Mouse (Mus musculus) skeletal muscle tissue, adult 2 months (tissue): ENCODE measurements at regions not wholly inside any gene's neighbourhood (a gene's known extent, or its start where the extent isn't known, plus 50 kb on each side); places are given as distances from the start of the nearest gene placed in this dataset.

Experiments
- DNase-seq: peaks from one replicate; pipeline ENCODE4 v3.0.0-alpha.2; 2012; ENCODE audit warnings: low read depth, low spot score

DNA sequence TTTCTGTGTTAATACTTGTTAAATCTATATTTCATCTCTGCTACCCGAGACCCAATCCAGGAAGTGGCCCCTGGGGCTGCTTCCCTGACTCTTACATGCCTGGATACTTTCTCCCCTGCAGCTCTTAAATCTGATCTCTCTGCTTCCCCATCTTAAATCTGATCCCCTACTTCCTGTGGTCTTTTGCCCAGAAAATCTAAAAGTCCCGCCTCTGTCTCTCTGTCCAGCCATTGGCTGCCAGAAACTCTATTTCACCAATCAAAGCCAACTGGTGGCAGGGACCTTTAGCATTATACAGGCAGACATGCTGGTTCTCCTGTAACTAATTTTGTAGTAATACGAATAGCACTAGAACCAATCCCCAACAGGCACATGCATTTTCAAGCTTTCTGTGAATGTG lies 59.0 kb upstream of the Ccdc91 start:
- DNase-seq, result no peak

DNA sequence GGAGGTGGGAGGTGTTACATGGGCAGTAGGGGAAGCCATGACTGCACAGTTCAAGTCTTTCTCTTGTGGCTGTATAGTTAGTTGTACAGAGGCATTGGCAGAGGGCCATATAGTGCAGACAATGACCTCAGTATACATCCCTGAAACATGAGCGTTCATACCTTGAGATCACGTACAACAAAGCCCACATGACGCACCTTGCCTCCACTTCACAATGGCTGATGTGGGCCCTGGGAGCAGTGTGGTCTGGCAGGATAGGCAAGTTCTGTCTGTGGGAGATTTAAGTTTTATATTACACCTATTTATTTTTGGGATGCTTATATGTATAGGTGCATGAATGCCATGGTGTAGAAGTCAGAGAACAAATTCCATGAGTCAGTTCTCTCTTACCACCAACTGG lies 61.9 kb upstream of the Ccdc91 start:
- no peak for DNase-seq

DNA sequence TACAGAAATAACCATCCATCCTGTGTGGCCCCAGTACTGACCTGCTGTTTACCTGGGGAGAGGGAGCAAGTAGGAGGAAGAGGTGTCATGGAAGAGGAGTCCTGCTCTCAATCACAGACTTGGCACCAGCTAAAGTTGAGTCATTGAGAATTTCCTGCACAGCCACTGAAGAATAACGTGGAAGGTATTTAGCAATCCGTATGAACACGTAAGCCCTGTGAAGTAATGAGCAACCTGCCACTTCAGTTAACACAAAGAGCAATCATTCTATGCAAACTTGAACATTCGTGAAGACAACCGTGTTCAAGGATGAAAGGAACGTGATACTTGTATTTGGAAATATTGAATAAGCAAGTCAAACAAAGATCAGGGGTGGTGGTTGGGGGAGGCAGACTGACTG lies 77.6 kb upstream of the Ccdc91 start:
- DNase-seq, result no peak

DNA sequence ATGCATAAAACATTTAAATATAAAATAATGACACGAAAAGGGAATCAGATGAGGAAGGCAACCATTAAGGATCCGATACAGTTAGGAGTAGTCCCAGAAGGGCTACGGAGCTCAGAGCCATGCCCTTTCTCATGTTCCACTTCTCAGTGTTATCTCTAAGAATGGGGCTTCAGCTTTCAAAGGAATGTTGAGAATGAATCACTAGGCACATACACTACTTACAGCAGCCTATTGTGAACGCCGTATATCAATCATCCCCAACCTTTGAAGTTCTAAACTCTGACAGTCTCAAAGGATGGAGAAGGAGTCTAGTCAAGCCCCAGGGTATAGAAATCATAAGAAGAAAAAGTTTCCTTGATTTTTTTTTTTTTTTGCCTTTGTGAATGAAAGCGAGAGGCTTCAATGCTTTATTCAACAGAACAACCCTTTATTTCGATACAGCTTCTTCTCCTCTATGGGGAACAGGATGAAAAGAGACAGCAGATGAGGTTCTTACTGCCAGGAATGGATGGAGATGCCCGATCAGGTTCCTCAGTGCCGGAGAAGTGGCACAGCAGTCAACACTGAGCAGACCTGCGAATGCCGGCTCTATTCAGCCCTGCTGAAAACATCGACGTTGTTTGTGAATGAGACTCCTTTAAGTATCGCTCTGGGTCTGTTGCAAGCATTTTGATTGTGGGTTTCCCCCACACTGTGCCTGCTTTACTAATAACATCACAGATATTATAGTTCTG lies 84.0 kb upstream of the Ccdc91 start:
- DNase-seq, result no peak

DNA sequence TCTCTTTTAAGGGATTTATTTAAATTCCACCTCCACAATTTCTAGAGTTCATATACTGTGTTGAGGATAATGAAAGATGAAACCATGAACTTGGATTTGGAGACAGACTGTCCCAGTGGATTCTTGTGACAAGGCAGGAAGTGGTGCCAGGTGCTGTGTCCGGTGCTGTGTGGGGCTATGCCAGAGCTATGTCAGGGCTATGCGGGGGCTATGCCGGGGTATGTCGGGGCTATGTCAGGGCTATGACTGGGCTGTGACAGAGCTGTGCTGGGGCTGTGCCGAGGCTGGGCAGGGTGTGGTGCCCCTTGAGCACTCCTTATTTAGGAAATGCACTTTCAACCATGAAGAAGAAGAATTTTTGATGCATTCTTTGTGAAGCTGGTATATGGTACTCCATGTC lies 85.1 kb upstream of the Ccdc91 start:
- no peak for DNase-seq

DNA sequence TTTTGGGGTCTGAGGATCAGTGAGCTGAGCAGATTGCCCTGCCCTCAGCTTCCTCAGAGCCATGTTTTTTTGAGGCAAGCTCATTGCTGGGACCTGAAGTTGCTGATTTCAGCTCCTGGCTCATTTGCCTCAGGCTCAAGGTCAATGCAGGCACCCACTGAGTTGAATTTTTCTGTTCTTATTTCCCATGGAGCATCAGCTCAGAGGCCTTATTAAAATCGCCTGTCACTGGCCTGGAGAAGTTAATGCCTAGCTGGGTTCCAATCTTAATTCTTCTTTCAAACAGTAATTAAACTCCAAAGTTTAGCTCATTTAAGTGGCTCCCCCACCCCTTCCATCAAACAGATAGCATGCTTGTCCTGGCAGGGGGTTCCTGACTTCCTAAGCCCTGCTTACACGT lies 86.9 kb upstream of the Ccdc91 start:
- DNase-seq, result no peak

DNA sequence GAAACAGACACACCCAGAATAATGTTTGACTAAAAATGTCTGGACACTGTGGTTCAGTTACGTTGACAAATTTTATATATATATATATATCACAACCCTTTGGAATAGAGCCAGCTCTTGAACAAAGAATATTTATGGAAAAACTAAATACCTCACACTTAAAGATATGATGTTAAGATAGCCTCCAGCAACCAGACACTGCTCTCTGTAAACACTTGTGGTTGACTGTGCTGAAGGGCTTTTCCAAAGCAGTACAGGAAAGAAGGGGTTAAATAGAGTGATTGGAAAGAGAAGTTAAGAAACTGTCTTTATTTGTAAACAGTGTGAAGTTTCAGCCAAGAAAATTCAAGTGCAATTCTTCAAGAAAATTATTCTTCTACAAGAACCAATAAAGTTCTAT lies 90.0 kb upstream of the Ccdc91 start:
- no peak for DNase-seq

DNA sequence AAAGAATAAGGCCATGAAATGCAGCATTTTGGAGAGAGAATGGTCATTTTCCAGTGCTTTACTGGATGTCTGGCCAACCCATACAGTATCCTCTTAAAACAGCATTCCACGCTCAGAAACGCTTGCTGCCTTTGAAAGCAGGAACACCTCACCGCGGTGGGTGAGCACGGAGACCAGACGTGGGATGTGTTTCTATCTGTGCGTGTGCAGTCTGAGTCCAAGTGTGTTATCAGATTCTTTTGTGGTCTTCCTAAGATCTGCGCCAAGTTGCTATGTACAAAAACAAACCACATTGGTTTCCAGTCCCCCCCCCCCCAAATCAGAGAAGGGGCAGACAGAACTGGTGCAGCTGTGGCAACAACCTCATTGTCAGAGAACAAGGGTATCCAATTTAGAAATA lies 95.1 kb upstream of the Ccdc91 start:
- no peak for DNase-seq

DNA sequence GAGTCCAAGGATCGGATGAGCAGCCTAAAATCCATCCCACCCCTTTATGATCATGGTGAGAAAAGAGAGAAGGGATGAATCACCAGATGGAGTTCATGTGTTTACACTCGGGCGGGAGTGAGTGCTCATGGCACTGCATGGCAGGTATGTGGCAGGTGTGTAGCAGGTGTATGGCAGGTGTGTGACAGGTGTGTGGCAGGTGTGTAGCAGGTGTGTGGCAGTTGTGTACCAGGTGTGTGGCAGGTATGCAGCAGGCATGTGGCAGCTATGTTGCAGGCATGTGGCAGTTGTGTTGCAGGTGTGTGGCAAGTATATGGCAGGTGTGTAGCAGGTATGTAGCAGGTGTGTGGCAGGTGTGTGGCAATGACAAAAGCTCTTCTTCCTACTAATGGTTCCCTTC lies 97.9 kb upstream of the Ccdc91 start:
- no peak for DNase-seq

DNA sequence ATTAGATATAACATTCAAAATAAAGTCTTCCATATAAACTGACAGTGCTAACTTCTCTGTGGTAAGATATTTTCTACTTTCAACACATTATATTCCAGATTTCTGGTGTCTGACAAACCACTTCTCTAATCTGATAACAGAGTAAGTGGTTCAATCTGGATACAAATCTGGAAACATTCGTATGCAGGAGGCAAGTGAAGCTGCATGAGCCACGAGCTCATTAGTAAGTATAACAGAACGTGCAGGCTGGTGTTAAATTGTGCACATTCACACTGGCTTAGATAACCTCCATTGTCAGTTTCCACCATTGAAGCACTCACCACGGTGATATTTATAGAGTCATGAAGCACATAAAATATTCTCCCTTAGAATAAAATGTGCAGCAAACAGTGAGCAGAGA lies 103.9 kb upstream of the Ccdc91 start:
- DNase-seq, result no peak

DNA sequence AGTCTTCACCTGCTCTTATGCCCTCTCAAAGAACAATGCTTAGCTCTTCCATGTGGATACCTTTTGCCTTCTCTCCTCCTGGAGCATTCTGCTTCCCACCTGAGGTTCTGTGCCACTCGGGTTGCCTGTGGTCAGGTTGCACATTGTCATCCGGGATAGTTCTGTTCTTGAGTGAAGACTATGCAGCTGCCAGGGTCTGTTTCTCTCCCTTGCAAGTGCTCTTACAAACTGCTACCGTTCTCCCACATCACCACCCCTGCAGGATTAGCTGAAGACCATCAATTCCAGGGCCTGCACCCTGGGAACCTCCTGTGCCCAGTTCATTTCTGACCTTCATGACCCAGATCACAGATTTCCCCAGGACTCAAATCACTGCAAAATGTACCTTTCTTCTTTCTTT lies 104.3 kb upstream of the Ccdc91 start:
- DNase-seq, result no peak

DNA sequence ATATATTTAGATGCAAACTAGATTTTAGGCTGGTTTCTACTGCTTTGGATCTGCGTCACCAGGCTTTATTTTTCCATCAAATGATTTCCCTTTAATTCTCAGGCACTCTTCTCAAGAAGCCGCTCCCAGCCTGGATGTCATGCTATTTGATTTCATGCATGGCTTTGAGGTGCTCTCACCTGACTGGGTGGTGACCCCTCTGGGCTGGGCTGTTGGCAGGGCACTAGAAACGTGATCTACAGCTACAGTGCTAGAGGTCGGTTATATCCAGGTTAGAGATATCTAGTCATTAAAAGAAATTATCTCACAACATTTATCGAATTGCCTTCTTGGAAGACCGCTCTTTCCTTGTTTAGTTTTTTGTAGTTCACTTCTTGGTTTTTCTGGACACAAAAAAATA lies 98.9 kb upstream of the Pthlh start:
- no peak for DNase-seq

DNA sequence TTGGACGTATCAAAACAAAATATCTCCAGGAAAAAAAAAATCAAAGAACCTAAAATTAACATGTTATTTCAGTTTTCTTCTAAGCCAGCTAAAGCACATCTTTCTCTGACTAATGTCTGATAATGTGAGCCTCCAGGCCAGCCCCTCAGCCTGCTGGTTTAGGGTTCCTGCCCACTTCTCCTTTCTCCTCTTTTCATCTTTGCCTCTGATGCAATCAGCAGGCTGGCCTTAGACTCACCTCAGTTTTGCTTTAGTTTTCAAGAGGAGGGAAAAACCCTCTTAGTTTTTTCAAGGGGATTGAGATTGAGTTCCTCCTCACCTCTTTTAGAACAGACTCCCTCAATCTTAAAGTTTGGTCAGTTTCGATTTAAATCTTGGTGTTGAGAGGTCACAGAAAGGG lies 93.0 kb upstream of the Pthlh start:
- DNase-seq, result no peak

DNA sequence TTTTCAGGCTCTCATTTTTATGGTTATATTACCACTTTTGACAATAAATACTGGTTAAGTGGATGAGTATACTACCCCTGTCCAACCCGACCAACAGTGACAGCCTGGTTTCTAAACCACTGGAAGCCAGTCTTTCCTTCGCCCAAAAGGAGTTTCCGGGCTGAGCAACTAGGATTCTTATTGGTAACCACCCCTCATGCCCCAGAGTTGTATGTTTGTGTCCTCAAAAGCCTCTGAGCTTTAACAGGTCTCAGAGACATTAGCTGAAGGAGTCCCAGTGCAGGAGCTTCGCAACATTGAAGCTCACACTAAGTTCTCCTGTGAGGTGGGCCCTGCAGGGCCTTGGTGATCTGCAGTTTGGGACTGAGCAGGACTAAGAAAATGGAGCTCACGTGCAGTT lies 92.6 kb upstream of the Pthlh start:
- no peak for DNase-seq

DNA sequence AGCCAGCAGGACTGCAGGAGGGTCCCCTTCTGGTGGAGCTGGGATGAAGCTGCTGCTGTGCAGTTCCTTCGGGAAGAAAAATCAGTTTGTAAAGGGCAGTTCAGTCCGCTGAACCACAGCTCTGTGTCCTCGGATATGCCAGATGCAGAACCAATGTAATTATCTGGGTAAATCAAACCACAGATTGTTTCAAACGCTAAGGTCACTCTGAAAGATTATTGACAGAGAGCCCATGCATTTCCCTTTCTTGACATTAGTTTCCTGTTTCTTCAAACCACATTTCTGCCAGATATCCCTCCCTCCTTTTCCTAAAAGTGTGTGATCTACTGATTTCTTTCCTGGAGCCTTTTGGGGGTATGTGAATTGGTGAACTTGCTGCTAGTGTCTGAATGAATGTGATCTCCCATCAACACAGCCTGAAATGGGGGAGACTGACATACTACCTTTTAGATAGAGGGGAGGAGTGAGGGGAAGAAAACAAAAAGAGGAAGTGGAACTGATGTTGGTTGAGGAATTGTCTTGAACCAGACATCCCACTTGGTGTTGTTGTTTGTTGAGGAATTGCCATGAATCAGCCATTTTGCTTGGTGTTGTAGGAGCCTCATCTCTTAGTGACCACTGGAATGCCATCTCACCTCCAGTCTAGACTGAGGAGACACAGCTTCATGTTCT lies 85.7 kb upstream of the Pthlh start:
- no peak for DNase-seq

DNA sequence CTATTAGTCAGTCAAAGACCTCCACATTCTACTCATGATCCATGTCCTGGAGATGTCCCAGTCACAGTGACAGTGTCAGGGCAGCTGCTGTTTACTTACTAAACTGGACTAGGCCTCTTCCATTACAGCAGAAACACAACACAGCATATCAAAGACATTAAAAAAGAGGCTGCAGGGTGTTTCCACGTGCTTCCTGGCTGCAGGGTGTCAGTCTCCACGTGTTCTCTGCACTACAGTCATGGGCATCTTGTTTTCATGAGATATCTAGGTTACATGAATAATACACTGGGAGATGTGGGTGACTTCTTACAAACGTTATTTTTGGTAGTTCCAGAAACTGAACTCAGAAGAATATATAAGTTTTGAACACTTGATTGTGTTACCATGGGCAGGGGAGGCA lies 84.6 kb upstream of the Pthlh start:
- no peak for DNase-seq

DNA sequence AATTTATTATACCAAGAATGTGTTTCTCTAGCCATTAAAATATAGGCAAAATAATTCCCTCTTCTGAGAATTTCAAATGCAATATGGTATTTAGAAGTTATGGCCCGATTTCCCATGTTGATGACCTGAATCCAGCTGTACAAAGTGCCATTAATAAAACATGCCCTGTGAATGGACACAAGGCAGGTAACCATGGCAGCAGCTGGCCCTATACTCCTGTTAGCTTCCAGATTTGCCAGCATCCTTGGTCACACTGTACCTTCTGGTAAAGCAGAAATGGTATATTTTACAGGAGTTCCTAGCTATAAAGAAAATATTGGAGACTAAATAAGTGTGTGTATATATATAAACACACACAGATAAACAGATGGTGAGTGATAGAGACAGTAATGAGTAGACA lies 77.1 kb upstream of the Pthlh start:
- DNase-seq, result no peak

DNA sequence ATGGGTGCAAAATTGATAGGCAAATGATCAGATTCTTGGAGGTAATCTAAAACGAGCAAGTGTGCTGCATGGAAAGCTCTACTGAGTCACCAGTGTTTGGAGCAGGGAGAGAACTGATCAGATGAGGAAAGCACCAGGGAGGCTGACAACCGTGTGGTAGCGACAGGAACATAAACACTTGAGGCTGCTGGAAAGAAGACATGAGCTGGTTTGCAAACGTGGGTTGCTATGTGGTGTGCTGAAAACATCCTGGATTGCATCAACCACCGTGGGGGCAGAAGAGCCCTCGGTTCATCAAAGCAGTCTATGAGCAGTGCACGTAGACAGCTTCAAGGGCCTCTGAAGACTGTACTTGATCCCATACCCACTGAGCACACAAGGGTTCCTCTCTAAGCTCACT lies 69.0 kb upstream of the Pthlh start:
- no peak for DNase-seq

DNA sequence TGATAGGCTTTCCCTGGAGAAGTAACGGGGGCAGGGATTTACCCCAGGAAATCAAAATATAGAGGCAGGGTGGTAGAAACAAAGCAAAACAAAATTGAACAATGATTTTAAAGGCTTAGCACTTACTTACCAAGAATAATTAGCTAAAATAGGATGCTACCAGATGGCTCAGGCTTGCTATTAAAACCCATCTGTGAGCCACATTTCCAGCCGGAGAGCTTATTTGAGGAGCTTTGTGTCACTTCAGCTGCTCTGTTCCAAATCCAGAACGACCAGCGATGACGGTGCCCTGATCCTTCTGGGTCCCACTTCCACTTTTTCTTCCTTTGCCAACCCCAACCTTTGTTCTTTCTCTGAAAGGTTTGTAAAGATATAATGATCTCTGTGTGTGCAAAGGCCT lies 65.2 kb upstream of the Pthlh start:
- no peak for DNase-seq

DNA sequence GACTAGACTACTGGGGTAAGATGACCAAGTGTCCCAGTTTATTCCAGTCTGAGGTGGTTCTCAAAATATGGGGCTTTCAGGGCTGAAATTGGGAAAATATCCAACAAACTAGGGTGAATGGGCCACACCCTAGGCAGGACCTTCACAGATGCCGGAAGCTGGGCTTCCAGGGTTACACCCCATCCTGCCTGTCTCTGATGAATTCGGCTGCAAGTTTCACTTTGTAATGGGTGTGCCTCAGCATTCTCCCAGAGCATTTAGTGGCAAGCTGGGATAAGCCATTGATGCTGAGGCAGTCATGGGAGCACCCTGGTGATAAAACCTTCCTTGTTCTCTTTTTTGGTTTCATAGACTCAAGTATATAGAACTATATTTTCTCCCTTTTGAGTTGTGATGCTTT lies 60.4 kb upstream of the Pthlh start:
- peak; percentile 23 for DNase-seq

DNA sequence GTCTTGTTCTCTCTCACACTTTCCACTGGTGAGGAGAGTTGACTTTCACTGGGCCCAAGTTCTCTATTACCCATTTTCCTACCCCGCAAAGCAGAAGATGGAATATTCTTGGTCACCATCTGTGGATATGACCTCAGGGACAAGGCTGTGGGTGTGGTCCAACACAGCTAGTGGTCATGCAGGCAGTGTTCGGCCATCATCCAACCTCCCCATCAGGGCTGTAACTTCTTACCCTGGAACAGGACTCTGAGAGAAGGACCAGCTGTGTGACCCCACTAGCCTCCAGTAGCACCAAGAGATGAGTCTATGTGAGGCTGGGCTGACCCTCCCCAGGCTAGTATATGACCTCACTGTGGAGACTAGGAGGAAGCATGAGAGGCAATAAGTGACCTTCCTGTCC lies 54.1 kb upstream of the Pthlh start:
- DNase-seq, result peak; percentile 63

DNA sequence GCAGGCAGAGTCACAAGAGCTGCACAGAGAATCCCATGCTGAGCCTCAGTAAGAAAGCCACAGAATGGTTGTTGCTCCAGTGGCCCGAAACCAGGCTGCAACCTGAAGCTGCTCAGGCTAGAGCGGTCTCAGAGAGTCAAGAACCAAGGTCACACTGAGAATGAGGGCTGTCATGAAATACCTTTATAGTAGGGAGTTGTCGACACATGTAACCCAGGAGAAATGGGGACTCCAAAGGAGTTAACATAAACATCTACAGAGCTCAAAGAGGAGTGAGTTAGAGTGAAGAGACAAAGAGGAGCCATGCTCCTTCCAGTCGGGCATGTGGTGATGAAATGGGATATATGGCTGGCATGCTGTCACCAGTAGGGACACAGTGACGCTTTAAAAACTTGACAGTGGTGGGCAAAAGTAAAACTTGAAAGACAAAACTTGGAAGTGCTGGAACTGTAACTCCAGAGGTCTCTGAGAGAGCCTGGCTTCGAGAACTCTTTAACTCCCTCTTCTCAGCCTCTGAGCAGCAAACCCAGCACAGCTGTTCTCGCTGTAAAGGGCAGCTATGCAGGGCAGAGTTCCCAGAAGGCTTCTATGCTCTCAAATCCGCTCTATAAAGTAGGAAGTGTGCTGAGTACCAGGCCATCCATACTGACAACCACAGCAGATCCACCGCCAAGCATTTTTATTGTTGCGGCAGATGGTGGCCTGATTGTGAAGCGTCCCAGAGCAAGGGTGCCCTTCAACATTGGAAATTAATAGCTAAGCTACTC lies 52.9 kb upstream of the Pthlh start:
- DNase-seq, result peak; percentile 65

DNA sequence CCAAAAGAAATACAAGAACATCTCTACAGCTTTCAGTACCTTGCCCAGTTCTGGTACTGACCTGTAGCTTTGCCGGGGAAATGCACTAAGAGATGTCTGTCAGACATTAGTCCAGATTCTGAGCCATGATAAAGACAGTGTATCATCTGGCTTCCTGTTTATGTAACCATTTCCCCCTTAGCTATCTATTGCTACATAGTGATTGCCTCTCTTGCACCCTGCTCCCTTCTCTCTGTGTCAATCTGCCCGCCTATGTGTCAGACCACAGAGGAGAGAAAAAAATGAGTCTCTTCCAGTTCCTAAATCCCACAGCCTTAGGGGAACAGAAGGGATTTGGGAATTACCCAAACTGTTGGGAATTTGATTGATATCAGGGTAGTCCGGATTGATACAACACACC lies 52.2 kb upstream of the Pthlh start:
- no peak for DNase-seq
